Mouse (Mus musculus) hindbrain, embryonic 12.5 days (tissue): ENCODE data around the gene Ctf2. TPM values are rescaled to one million over a fixed set of nuclear protein-coding genes. Genes with fewer than 3 reads are reported as not detected.

Experiments
- ATAC-seq: fragments of 200-750 bp; cut with Nextera tagmentation; 2 replicates; pipeline ENCODE4 v1.8.0; 2017; ENCODE audit warnings: moderate TSS enrichment; ENCODE audit not compliant: low FRiP score
- H3K27ac ChIP-seq: fragments of 300-500 bp; sonication (generic); 2 replicates; pipeline ENCODE4 v1.5.1; 2016; ENCODE audit warnings: mild to moderate bottlenecking
- H3K27me3 ChIP-seq: fragments of 300-500 bp; sonication (generic); 2 replicates; pipeline ENCODE4 v1.6.1; 2016; ENCODE audit warnings: mild to moderate bottlenecking
- H3K36me3 ChIP-seq: fragments of 300-500 bp; sonication (generic); 2 replicates; pipeline ENCODE4 v1.6.1; 2016; ENCODE audit warnings: mild to moderate bottlenecking
- H3K4me1 ChIP-seq: fragments of 300-500 bp; sonication (generic); 2 replicates; pipeline ENCODE4 v1.6.1; 2016
- H3K4me2 ChIP-seq: fragments of 300-500 bp; sonication (generic); replicated peaks from 2 replicates; pipeline ENCODE4 v1.6.1; 2016; ENCODE audit warnings: mild to moderate bottlenecking
- H3K4me3 ChIP-seq: fragments of 300-500 bp; sonication (generic); 2 replicates; pipeline ENCODE4 v1.5.1; 2016; ENCODE audit warnings: mild to moderate bottlenecking
- H3K9ac ChIP-seq: fragments of 300-500 bp; sonication (generic); 2 replicates; pipeline ENCODE4 v1.6.1; 2016; ENCODE audit warnings: mild to moderate bottlenecking, moderate library complexity
- H3K9me3 ChIP-seq: fragments of 300-500 bp; sonication (generic); replicated peaks from 2 replicates; pipeline ENCODE4 v1.6.1; 2016; ENCODE audit warnings: mild to moderate bottlenecking
- WGBS: fragments of 180-500 bp; shearing (Covaris S2); methylation state at CpG from one replicate; pipeline ENCODE4 v1.1.7; 2016; 5-methylcytosine and 5-hydroxymethylcytosine counted together
- polyA plus RNA-seq: library from polyadenylated mRNA; unstranded; fragments of >200 nt; fragmentation: Nextera tagmentation; extraction: Ambion mirVana; gene quantifications from 2 replicates; pipeline ENCODE4 v1.2.1, GENCODE M21; 2016

The Ctf2 gene
- polyA plus RNA-seq, 1 experiment from 2014 or later: not detected

DNA sequence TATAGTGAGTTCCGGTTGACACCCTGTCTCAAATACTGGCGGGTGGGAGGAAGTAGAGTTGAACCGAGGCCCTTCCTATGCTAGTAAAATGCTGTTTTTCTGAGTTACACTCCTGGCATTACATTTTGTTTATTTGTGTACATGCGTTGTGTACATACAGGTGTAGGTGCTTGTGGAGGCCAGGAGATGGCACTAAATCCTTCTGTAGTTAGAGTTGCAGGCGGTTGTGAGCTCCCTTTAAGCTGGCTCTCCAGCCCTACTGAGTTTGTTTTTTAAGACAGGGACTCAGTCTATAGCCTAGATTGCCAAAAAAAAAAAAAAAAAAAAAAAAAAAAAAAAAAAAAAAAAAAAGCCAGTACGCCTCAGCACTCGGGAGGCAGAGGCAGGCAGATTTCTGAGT is 4.1 kb downstream of the Ctf2 start:
- Histone ChIP-seq H3K27ac (no peak overlapping the region), H3K9ac (no peak overlapping the region), H3K9me3 (no peaks in the 10 kb centered on the region), H3K36me3 (no peaks in the 10 kb centered on the region), H3K4me2 (no peak overlapping the region), H3K4me3 (no peak overlapping the region), H3K4me1 (no peaks in the 10 kb centered on the region), H3K27me3 (0 out of 2 replicates have a peak, but pooled peaks cover 3% of the 10 kb centered on the region)
- 90% methylated on average over 7 of the region's 7 CpGs for WGBS
- no peak for ATAC-seq

GRCm38 (mm10) chr7:127725924-127726323 is 6.0 kb downstream of the Ctf2 start:
- 55% methylated on average over 6 of the region's 6 CpGs for WGBS

GRCm38 (mm10) chr7:127725490-127725889 is 6.5 kb downstream of the Ctf2 start:
- 51% methylated on average over 2 of the region's 2 CpGs for WGBS
- no peak overlapping the region for H3K4me3 ChIP-seq
- H3K27ac ChIP-seq: no peak overlapping the region
- no peak overlapping the region for H3K4me2 ChIP-seq
- no peak for ATAC-seq
- H3K9ac ChIP-seq: no peak overlapping the region
- H3K36me3 ChIP-seq: no peaks in the 10 kb centered on the region
- no peaks in the 10 kb centered on the region for H3K9me3 ChIP-seq
- no peaks in the 10 kb centered on the region for H3K4me1 ChIP-seq
- H3K27me3 ChIP-seq: 0 out of 2 replicates have a peak, but pooled peaks cover 3% of the 10 kb centered on the region

More at GRCm38 (mm10) chr7:127725924-127726323, 6.0 kb downstream of the Ctf2 start:
- Histone ChIP-seq H3K9me3 (no peaks in the 10 kb centered on the region), H3K27ac (no peak overlapping the region), H3K4me2 (no peak overlapping the region), H3K4me1 (no peaks in the 10 kb centered on the region), H3K4me3 (no peak overlapping the region), H3K9ac (no peak overlapping the region), H3K36me3 (no peaks in the 10 kb centered on the region), H3K27me3 (0 out of 2 replicates have a peak, but pooled peaks cover 3% of the 10 kb centered on the region)
- no peak for ATAC-seq

- H3K9ac ChIP-seq: no peak overlapping the region
- no peak overlapping the region for H3K4me2 ChIP-seq
- peaks cover 7% of the 10 kb centered on the region for H3K4me1 ChIP-seq
- H3K9me3 ChIP-seq: no peaks in the 10 kb centered on the region
- no peak for ATAC-seq
- 90% methylated on average over 6 of the region's 6 CpGs for WGBS
- no peak overlapping the region for H3K27ac ChIP-seq
- peaks cover 6% of the 10 kb centered on the region; the same call in 1 of the 2 replicates for H3K27me3 ChIP-seq
- no peak overlapping the region for H3K4me3 ChIP-seq
- no peaks in the 10 kb centered on the region for H3K36me3 ChIP-seq
Observed at GRCm38 (mm10) chr7:127719258-127719657, 12.7 kb downstream of the Ctf2 start.

DNA sequence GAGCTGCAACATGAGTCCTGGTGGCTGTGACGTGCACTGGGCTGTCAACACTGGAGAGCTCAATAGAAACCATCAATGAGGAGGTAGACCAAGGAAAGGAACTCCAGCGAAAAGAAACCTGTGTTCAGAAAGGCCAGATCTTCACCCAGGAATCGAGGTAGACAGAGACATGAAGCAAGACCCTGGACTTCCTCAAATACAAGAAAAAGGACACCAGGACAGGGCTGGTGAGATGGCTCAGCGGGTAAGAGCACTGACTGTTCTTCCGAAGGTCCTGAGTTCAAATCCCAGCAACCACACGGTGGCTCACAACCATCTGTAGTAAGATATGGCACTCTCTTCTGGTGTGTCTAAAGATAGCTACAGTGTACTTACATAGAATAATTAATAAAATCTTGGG is 13.6 kb downstream of the Ctf2 start:
- H3K4me3 ChIP-seq: no peak overlapping the region
- H3K27me3 ChIP-seq: peaks cover 6% of the 10 kb centered on the region; the same call in 1 of the 2 replicates
- no peak for ATAC-seq
- no peaks in the 10 kb centered on the region for H3K9me3 ChIP-seq
- H3K36me3 ChIP-seq: no peaks in the 10 kb centered on the region
- 84% methylated on average over 6 of the region's 6 CpGs for WGBS
- no peak overlapping the region for H3K9ac ChIP-seq
- no peak overlapping the region for H3K4me2 ChIP-seq
- H3K4me1 ChIP-seq: peaks cover 7% of the 10 kb centered on the region
- no peak overlapping the region for H3K27ac ChIP-seq

GRCm38 (mm10) chr7:127716992-127717391 is 15.0 kb downstream of the Ctf2 start:
- no peaks in the 10 kb centered on the region for H3K36me3 ChIP-seq
- H3K27ac ChIP-seq: no peak overlapping the region
- peak overlapping the region; percentile 29 for H3K4me3 ChIP-seq
- peaks cover 6% of the 10 kb centered on the region; the same call in 1 of the 2 replicates for H3K27me3 ChIP-seq
- peak overlapping the region; percentile 56 for H3K4me2 ChIP-seq
- H3K4me1 ChIP-seq: peaks cover 16% of the 10 kb centered on the region
- WGBS: 1% methylated on average over 41 of the region's 41 CpGs
- H3K9ac ChIP-seq: peak overlapping the region; percentile 53
- no peaks in the 10 kb centered on the region for H3K9me3 ChIP-seq
- ATAC-seq: peak; percentile 36

- Histone ChIP-seq H3K36me3 (no peaks in the 10 kb centered on the region), H3K4me1 (peaks cover 16% of the 10 kb centered on the region), H3K27ac (no peak overlapping the region), H3K4me3 (no peak overlapping the region), H3K4me2 (no peak overlapping the region), H3K9me3 (no peaks in the 10 kb centered on the region), H3K27me3 (peaks cover 6% of the 10 kb centered on the region; the same call in 1 of the 2 replicates), H3K9ac (no peak overlapping the region)
- no peak for ATAC-seq
- WGBS: 83% methylated on average over 4 of the region's 4 CpGs
Observed at GRCm38 (mm10) chr7:127714816-127715215, 17.1 kb downstream of the Ctf2 start.

DNA sequence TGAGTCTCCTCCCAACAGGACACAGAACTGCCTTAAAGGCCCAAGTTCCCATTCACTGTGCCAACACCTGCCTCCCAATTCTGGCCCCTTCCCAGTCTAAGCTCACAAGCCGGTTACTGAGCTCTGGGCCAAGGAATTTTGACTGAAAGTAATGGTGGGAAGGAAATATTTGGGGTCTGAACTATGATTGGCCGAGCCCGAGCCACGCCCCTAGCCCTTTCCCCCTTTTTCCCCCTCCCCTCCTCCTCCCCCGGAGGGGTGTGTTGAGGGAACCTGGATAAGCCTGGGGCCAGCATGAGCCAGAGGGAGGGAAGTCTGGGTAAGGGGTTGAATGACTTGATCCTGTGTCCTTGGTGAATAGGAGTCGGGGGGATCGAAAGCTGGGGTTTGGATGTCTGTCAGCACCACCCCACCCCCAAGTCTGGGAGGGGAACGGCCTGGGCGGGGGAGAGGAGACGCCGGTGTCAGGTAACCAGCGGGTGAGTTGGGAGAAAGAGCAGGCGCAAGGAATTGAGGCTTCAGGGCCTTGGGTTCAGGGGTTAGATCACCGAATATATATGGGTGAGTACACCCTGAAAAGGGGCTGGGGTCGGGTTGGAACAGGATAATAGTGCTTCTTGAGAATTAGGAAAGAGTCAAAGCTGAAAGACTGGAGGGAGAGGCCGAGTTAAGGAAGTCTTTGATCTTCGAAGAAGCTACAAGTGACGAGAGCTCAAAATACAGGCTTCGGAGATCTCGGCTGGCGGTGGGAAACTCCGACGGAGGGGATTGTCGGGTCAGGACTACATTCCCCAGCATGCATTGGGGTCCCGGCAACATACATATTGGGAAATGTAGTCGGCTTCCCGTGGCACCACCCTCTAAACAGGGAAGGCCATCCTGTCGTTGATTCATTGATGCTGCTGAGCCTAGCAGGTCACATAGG is 19.2 kb downstream of the Ctf2 start, which contains the start of gene Ctf1:
Gene Ctf1 (plus strand): TSS at position 276 of the 925 bp plus-strand sequence.
- H3K9me3 ChIP-seq: no peaks in the 10 kb centered on the region
- H3K4me2 ChIP-seq: peak within 1 kb of the TSS; percentile 59
- ATAC-seq: peak; percentile 51
- H3K4me3 ChIP-seq: peak within 1 kb of the TSS; percentile 27
- H3K9ac ChIP-seq: 0 out of 2 replicates have a peak within 1 kb of the TSS, but pooled peaks have one; percentile 25
- peaks cover 24% of the 10 kb centered on the region for H3K4me1 ChIP-seq
- no peaks in the 10 kb centered on the region for H3K36me3 ChIP-seq
- H3K27me3 ChIP-seq: 0 out of 2 replicates have a peak, but pooled peaks cover 5% of the 10 kb centered on the region
- WGBS: 1% methylated on average over 28 of the region's 28 CpGs
- H3K27ac ChIP-seq: peak within 1 kb of the TSS; percentile 79

DNA sequence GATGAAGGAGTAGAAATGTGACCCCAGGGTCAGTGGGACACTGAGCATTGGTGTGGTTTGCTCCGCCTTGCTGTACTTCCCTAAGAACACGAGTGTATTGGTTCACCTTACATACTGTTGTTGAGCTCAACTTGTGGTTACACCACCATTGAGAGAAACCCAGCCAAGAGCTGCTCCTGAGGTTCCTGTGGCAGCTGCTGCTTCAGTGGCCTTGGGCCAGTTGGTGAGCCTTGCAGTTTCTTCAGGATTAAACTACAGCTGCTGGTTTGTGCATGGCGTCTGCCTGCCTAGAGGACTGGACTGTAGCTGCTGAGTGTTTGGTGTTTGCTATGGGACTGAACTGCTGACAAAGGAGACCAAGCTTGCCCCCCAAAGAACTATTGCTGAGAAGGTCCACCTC is 20.5 kb downstream of the Ctf2 start:
- ATAC-seq: no peak
- Histone ChIP-seq H3K4me2 (no peak overlapping the region), H3K4me3 (no peak overlapping the region), H3K4me1 (peaks cover 27% of the 10 kb centered on the region), H3K9ac (no peak overlapping the region), H3K27me3 (no peaks in the 10 kb centered on the region), H3K9me3 (no peaks in the 10 kb centered on the region), H3K36me3 (peaks cover 1% of the 10 kb centered on the region), H3K27ac (peak overlapping the region; percentile 79; the same call in 1 of the 2 replicates)
- whole genome bisulfite sequencing: 81% methylated on average over 3 of the region's 3 CpGs

GRCm38 (mm10) chr7:127711031-127711430 is 20.9 kb downstream of the Ctf2 start:
- H3K4me2 ChIP-seq: no peak overlapping the region
- peaks cover 5% of the 10 kb centered on the region for H3K36me3 ChIP-seq
- no peak overlapping the region for H3K9ac ChIP-seq
- H3K9me3 ChIP-seq: no peaks in the 10 kb centered on the region
- WGBS: 95% methylated on average over 3 of the region's 3 CpGs
- H3K27me3 ChIP-seq: no peaks in the 10 kb centered on the region
- no peak overlapping the region for H3K27ac ChIP-seq
- no peak overlapping the region for H3K4me3 ChIP-seq
- H3K4me1 ChIP-seq: peaks cover 31% of the 10 kb centered on the region
- ATAC-seq: no peak

- no peak overlapping the region; the same call in 1 of the 2 replicates for H3K9ac ChIP-seq
- ATAC-seq: no peak
- H3K4me2 ChIP-seq: peak overlapping the region; percentile 59
- peak overlapping the region; percentile 82 for H3K4me3 ChIP-seq
- no peaks in the 10 kb centered on the region for H3K9me3 ChIP-seq
- H3K27me3 ChIP-seq: no peaks in the 10 kb centered on the region
- H3K4me1 ChIP-seq: peaks cover 31% of the 10 kb centered on the region
- H3K27ac ChIP-seq: peak overlapping the region; percentile 96; the same call in 1 of the 2 replicates
- WGBS: 80% methylated on average over 5 of the region's 5 CpGs
- peaks cover 19% of the 10 kb centered on the region for H3K36me3 ChIP-seq
Observed at GRCm38 (mm10) chr7:127709261-127709979, 22.5 kb downstream of the Ctf2 start.
